In genomic region chr12:108894432-108894816, GRCm38 (mm10) we compare ENCODE assay signal across 8 mouse cellular contexts. TPM values are rescaled to one million over a fixed set of nuclear protein-coding genes. Genes with fewer than 3 reads are reported as not detected.
DNase-seq lines count a peak whose midpoint lies in the region; ATAC-seq and TF ChIP-seq lines count a peak whose summit lies in the region.

No protein-coding gene starts in this region.

- H3K9me3 ChIP-seq in liver, embryonic 11.5 days (ENCODE audit: control insufficient read depth, low read length), result no peaks in the 10 kb centered on the region
- H3K9me3 ChIP-seq in stomach, postnatal 0 days (ENCODE audit: control insufficient read depth, low read length), result no peaks in the 10 kb centered on the region

- H3K4me2 ChIP-seq in liver, embryonic 11.5 days, result peak overlapping the region; percentile 82
- H3K4me2 ChIP-seq in stomach, postnatal 0 days (replicated peaks; ENCODE audit: low read depth), result peak overlapping the region; percentile 77

- intact Hi-C loops in gastrocnemius, adult 2 months (cut with DNase I), result no loop called here
- intact Hi-C loops in gastrocnemius, postnatal 14 days (cut with DNase I; ENCODE audit: low total_unique reads), result loop anchor here (5.0 kb wide), 2 partner anchors 82 to 102 kb away; partner anchors contain the start of gene Yy1

- TF ChIP-seq CTCF in gastrocnemius, adult 2 months (IDR thresholded peaks at IDR 0.05), result no peak
- no peak for TF ChIP-seq CTCF in testis, adult 2 months (IDR thresholded peaks at IDR 0.05; ENCODE audit: control insufficient read depth, insufficient read depth, insufficient replicate concordance, low read depth, low read length)
- no peak for TF ChIP-seq CTCF in stomach, postnatal 0 days (IDR thresholded peaks at IDR 0.05; ENCODE audit: low read depth)

- H3K36me3 ChIP-seq in testis, adult 2 months (ENCODE audit: control insufficient read depth, insufficient read depth, low read length), result no peaks in the 10 kb centered on the region; the same call in 1 of the 2 replicates
- H3K36me3 ChIP-seq in liver, embryonic 11.5 days (ENCODE audit: control insufficient read depth, insufficient read depth, low read length), result no peaks in the 10 kb centered on the region; the same call in 1 of the 2 replicates
- H3K36me3 ChIP-seq in stomach, postnatal 0 days (ENCODE audit: control insufficient read depth, insufficient read depth, low read length), result peaks cover 2% of the 10 kb centered on the region; the same call in 1 of the 2 replicates

- peak overlapping the region; percentile 91 for H3K27ac ChIP-seq in gastrocnemius, adult 2 months
- peak overlapping the region; percentile 80 for H3K27ac ChIP-seq in testis, adult 2 months (ENCODE audit: control insufficient read depth, insufficient read depth, low read depth, low read length)
- H3K27ac ChIP-seq in liver, embryonic 11.5 days (ENCODE audit: low read depth, low read length), result no peak overlapping the region
- H3K27ac ChIP-seq in stomach, postnatal 0 days (replicated peaks), result no peak overlapping the region; the same call in 1 of the 2 replicates

- no peaks in the 10 kb centered on the region; the same call in none of the 2 replicates for H3K4me1 ChIP-seq in testis, adult 2 months (ENCODE audit: control insufficient read depth, insufficient read depth, low read length)
- H3K4me1 ChIP-seq in liver, embryonic 11.5 days (replicated peaks; ENCODE audit: control insufficient read depth, insufficient read depth, low read length), result peaks cover 13% of the 10 kb centered on the region
- no peaks in the 10 kb centered on the region; the same call in 1 of the 2 replicates for H3K4me1 ChIP-seq in stomach, postnatal 0 days (replicated peaks; ENCODE audit: control insufficient read depth, insufficient read depth)

- TF ChIP-seq POLR2A in testis, adult 2 months (IDR thresholded peaks at IDR 0.05; ENCODE audit: control insufficient read depth, low read depth, low read length), result no peak

- H3K9ac ChIP-seq in liver, embryonic 11.5 days (ENCODE audit: low read depth, low read length), result peak overlapping the region; percentile 85
- H3K9ac ChIP-seq in stomach, postnatal 0 days (ENCODE audit: low read length), result peak overlapping the region; percentile 70

- no peak for TF ChIP-seq EP300 in stomach, postnatal 0 days (optimal IDR thresholded peaks at IDR 0.05)

- no peak for DNase-seq in gastrocnemius, adult 2 months
- no peak for DNase-seq in gastrocnemius, postnatal 14 days
- DNase-seq in testis, postnatal 10 days (ENCODE audit: low spot score), result no peak
- no peak for DNase-seq in liver, embryonic 11.5 days (ENCODE audit: low spot score)
- DNase-seq in stomach, postnatal 0 days (ENCODE audit: low spot score), result no peak
- no peak for DNase-seq in yolk sac, embryonic 10.5 days (ENCODE audit: low spot score)
- no peak for DNase-seq in right cerebral cortex, postnatal 10 days (ENCODE audit: low spot score in 2 of 2)

- WGBS in liver, embryonic 11.5 days, result 2% methylated on average over 7 of the region's 7 CpGs
- WGBS in stomach, postnatal 0 days, result 2% methylated on average over 7 of the region's 7 CpGs

- peak overlapping the region; percentile 92 for H3K4me3 ChIP-seq in gastrocnemius, adult 2 months
- peak overlapping the region; percentile 90 for H3K4me3 ChIP-seq in testis, adult 2 months (ENCODE audit: control insufficient read depth, low read depth, low read length)
- H3K4me3 ChIP-seq in liver, embryonic 11.5 days (ENCODE audit: low read depth, low read length), result peak overlapping the region; percentile 94
- peak overlapping the region; percentile 92 for H3K4me3 ChIP-seq in stomach, postnatal 0 days (ENCODE audit: low read depth, low read length)

- H3K27me3 ChIP-seq in testis, adult 2 months (ENCODE audit: control insufficient read depth, insufficient read depth, low read length), result no peaks in the 10 kb centered on the region
- no peaks in the 10 kb centered on the region for H3K27me3 ChIP-seq in liver, embryonic 11.5 days (replicated peaks; ENCODE audit: control insufficient read depth, insufficient read depth, low read length)
- H3K27me3 ChIP-seq in stomach, postnatal 0 days (ENCODE audit: control insufficient read depth, insufficient read depth, low read length), result no peaks in the 10 kb centered on the region

- ATAC-seq in liver, embryonic 11.5 days (replicated peaks; ENCODE audit: low FRiP score), result no peak; the same call in 1 of the 2 replicates
- ATAC-seq in stomach, postnatal 0 days (ENCODE audit: low FRiP score, low TSS enrichment), result no peak

RNA-seq across cellular contexts. Expression of gene Wars, which starts 0.5 kb away (rescaled TPM):
- total RNA-seq in gastrocnemius, adult 2 months (2021), result 10 to 100 TPM; 28.4 to 29.1 TPM
- 10 to 100 TPM; 22.5 to 25.9 TPM for total RNA-seq in gastrocnemius, postnatal 14 days (2021)
- polyA plus RNA-seq in testis, adult 2 months (2012; rRNA removed), result 27.4 and 43.7 TPM in 2 replicates
- 90.8 and 102 TPM in 2 replicates for polyA plus RNA-seq in liver, embryonic 11.5 days (2014; fragmentation: Nextera tagmentation; extraction: Ambion mirVana)
- polyA plus RNA-seq in stomach, postnatal 0 days (2015; fragmentation: Nextera tagmentation; extraction: Ambion mirVana), result 70.7 and 76.0 TPM in 2 replicates

RNA-seq across cellular contexts. Expression of gene Wdr25, which starts 1.0 kb away (rescaled TPM):
- 1 to 10 TPM; 2.5 to 5.3 TPM for total RNA-seq in gastrocnemius, adult 2 months (2021)
- total RNA-seq in gastrocnemius, postnatal 14 days (2021), result 1 to 10 TPM; 3.5 to 3.6 TPM
- 13.2 and 15.0 TPM in 2 replicates for polyA plus RNA-seq in testis, adult 2 months (2012; rRNA removed)
- 4.1 and 5.3 TPM in 2 replicates for polyA plus RNA-seq in liver, embryonic 11.5 days (2014; fragmentation: Nextera tagmentation; extraction: Ambion mirVana)
- polyA plus RNA-seq in stomach, postnatal 0 days (2015; fragmentation: Nextera tagmentation; extraction: Ambion mirVana), result 3.2 and 3.9 TPM in 2 replicates

RNA-seq across cellular contexts. Expression of gene Slc25a47, which starts 58.6 kb away (rescaled TPM):
- total RNA-seq in gastrocnemius, adult 2 months (2021), result 1 to 10 TPM; 7.7 to 8.8 TPM
- 1 to 10 TPM; 4.5 to 6.0 TPM for total RNA-seq in gastrocnemius, postnatal 14 days (2021)
- 6.8 and 7.8 TPM in 2 replicates for polyA plus RNA-seq in testis, adult 2 months (2012; rRNA removed)
- polyA plus RNA-seq in liver, embryonic 11.5 days (2014; fragmentation: Nextera tagmentation; extraction: Ambion mirVana), result 4.5 and 5.2 TPM in 2 replicates
- 4.3 and 5.6 TPM in 2 replicates for polyA plus RNA-seq in stomach, postnatal 0 days (2015; fragmentation: Nextera tagmentation; extraction: Ambion mirVana)

RNA-seq across cellular contexts. Expression of gene Slc25a29, which starts 58.7 kb away (rescaled TPM):
- total RNA-seq in gastrocnemius, adult 2 months (2021), result 10 to 100 TPM; 11.9 to 12.1 TPM
- 1 to 10 TPM; 4.5 to 5.3 TPM for total RNA-seq in gastrocnemius, postnatal 14 days (2021)
- 2.8 and 4.4 TPM in 2 replicates for polyA plus RNA-seq in testis, adult 2 months (2012; rRNA removed)
- polyA plus RNA-seq in liver, embryonic 11.5 days (2014; fragmentation: Nextera tagmentation; extraction: Ambion mirVana), result 2.9 and 3.9 TPM in 2 replicates
- 3.7 and 3.8 TPM in 2 replicates for polyA plus RNA-seq in stomach, postnatal 0 days (2015; fragmentation: Nextera tagmentation; extraction: Ambion mirVana)

Comparison
In these comparisons a context has a peak if more than half of its experiments do, and no peak if none do; other contexts are left out.
1. H3K27ac ChIP-seq: peak in gastrocnemius, adult 2 months (single experiment) and testis, adult 2 months (single experiment); none in liver, embryonic 11.5 days (single experiment) and stomach, postnatal 0 days (single experiment).
2. Peak in every context shown above with its lines, with median percentiles within 50 percentile points of each other: H3K4me3 ChIP-seq.